Mouse (Mus musculus): ENCODE data around the gene Wdr13.
A peak's percentile ranks its signal among the peaks of the same experiment; 100 is the strongest.
"Not testable (repeated sequence)": the region's sequence is repeated elsewhere in the genome, so short reads cannot be mapped to it uniquely, and the experiment has no call there.

Gene Wdr13

DNA sequence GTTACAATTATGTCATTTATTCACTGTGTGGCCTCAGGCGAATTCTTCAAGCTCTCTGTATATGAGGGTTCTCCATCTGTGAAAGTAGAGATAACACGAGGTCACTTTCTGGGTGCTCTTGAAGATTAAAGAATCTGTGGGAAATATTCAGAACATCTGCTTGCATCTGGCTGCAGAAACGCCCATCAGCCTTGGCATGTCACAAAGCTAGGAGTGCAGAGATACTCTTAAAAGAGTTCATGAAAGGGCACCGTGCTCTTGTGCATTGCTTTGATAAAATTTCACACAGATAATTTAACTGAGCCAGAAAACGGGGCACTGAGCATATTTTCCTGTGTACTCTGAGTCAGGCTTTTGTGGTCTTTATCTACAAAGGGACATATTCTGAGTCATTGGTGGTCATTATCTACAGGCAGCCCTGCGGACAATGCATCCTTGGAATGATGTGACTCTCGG lies 30.5 kb downstream of the Wdr13 start:
- DNase-seq: peak; percentile 30

DNA sequence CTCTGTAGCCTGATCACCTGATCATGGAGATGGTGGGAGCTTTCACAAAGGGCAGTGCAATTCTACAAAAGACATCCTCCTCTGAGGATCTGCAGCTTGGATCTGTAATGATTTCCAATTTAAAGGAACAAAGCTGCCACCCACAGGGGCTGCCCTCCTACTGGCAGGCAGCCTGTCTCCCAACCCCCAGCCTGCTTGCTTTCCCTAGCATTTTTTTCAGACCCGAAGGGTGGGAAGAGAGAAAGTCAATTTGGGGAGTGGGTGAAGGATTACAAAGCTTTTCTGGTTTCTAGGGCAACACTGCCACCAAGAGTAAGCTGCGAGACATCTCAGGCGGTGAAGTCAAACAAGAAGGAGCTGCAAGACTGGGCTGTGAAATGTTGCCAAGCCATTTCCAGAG lies 31.7 kb downstream of the Wdr13 start:
- peak; percentile 33 for DNase-seq

DNA sequence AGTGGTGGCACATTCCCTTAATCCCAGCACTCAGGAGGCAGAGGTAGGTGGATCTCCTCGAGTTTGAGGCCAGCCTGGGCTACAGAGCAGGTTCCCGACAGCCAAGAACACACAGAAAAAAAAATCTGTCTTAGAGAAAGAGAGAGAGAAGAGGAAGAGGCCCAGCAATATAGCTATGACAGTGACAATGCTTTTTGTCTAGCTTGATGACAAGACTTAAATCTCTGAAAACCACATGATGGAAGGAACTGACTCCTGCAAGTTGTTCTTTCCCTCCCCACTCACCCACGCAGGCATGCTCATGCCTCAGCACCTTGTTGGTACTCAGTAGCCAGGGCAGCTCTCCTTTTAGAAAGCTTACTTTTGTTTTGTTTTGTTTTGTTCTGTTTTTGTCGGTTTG lies 33.3 kb downstream of the Wdr13 start:
- DNase-seq: peak; percentile 37

DNA sequence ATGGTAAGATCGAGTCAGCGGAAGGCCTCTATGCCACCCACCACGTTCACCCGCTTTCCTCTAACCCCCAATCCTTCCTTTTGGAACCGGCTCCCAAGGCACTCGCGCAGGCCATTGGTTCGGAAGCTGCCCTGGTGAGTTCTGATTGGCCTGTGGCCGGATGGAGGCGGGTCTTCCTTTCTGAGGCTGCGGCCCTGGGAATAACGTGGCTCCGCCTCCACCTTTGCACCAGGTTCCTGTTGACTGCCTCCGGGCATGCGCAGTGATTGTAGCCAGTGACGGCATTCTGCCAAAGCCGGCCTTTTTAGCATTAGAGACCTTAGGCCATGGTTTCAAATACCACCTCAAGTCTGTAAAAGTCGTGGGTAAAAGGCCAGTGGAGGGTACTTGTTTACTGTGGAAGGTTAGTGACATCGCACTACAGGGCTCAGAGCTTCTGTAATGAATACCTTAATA lies 35.9 kb downstream of the Wdr13 start:
- DNase-seq: peak; percentile 100

DNA sequence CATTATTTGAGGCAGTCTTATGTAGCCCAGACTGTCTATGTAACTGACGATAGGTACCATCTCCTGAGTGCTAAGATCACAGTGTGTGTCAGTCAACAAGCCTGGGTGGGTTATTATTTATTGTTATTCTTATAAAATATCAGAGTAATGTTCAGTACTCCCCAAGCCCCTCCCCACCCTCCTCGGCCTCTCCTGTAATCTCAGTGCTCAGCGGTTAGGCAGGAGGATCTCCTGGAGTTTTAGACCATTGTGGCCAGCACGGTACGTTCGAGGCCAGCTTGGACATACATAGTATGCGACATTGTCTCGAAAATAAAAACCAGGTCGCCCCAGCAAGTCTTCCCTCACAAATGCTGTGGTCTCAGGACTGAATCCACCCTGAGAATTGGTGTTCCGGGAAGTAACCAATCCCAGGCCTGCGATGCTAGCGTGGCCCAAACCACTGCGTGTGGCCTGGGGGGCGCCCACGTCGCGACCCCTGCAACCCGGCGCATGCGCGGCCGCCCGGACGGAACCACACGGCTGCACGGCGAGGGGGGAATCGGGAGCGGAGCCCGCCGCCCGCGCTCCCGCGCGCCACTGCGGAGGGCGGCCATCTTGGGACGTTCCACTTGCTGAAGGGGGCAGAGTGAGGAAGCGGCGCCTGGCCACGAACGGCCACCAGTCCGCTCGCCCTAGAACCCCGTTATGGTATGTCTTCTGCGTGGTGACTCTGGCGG lies 36.5 kb downstream of the Wdr13 start:
- DNase-seq: peak; percentile 99

DNA sequence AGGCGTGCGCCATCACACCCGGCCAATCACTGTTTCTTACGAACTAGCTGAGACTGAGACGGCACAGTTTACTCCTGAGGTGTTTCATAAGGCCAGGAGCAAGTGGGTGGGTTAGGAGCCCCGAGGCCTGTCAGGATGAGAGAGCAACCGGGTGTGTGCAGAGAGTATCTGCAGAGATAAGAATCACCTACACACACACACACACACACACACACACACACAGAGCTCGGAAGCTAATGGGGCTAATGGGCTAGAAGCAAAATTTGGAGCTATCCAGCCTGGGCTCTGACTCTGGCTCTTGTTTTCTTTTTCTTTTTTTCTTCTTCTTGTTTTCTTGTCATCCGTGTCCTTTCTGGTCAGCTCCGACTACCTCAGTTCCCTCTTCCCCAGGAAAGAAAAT lies 37.1 kb downstream of the Wdr13 start:
- peak; percentile 80 for DNase-seq

- DNase-seq: not testable (repeated sequence)
Measured at GRCm38 (mm10) chrX:8090954-8091347, 41.7 kb downstream of the Wdr13 start.

DNA sequence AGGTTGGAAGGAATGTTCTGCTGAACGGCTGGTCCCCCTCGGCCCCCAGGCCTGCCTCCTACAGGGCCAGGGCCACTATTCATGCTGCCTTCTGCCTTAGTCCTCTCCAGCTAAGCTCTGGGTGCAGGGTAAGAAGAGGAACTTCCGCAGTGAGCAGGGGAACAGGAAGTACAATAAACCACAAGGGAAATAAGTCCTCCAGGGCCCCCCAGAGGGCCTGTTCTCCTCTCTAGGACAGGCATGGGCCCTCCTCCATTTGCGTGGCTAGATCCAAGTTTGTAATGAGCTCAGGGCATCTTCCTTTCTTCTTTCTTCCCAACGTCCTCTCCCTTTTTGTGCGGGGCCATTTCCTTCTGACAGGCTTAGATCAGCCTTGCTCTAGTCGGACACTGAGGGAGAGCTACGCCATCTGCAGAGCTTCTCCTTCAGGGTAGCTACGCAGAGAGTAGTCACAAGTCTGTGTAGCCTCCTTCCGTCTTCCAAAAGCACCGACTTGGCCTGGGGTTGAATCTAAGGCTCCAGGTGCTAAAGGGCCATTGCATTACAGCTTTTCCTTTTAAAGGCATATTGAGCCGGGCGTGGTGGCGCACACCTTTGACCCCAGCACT lies 42.2 kb downstream of the Wdr13 start, which contains the start of gene Was:
Gene Was, minus strand, starts transcription at position 153 of the 608 bp plus-strand sequence.
- peak; percentile 96 for DNase-seq

DNA sequence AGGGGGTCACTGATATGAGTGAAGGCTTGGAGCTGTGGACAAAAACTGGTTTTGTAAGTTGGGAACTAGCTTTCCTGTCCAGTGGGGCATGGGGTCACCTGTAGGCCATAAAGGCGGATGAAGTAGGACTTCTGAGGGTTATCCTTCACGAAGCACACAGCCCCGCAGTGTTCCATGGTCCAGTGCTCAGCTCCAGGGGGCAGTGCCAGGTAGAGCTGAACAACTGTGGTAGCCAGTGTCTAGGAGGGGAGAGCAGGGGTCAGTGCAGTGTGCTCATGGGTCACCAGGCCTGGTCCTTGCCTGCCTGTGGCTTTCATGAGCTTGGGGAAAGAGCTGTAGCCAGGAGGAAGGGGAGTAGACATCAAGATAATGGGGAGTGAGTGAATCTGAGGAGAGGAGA lies 42.9 kb downstream of the Wdr13 start:
- no peak for DNase-seq

GRCm38 (mm10) chrX:8085611-8086010 lies 47.1 kb downstream of the Wdr13 start:
- DNase-seq: no peak

DNA sequence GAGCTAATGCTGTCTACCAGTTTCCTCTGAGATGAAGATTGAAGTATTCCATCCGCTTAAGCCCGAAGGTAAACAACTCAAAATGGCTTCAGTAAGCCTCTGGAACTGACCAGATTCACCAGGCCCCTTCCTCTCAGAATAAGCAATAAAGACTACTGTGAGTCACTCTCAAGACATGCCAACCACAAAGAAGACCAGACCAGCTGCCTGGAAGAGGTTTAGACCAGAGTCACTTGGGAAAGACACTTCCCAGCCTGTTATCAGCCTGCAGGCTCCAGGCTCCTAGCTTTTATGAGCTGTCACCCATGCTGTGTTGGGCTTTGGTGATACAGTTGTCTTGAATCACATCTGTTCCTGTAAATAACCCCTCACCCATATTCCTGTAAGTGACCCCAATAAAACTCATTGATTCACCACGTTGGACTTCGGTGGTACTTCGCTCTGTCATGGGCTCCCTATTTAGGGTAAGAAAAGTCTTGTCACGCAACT lies 47.9 kb downstream of the Wdr13 start:
- DNase-seq: no peak

DNA sequence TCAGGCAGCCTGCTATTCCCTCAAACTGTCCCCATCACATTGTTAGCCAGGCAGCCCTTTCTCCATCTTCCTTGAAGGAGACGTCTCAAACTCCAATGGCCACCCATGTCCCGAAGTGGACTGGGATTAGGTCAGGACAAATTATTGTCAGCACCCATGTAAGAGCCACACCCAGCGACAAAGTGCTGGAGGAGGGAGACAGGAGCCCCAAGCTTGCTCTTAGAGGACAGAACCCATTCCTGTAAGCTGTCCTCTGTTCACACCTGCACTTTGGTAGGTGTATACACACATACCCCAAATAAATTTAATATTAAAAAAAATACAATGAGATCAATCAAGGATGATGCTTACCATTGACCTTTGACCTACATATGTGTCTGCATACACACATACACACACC lies 57.6 kb downstream of the Wdr13 start:
- DNase-seq: no peak

- peak; percentile 100 for DNase-seq
Measured at GRCm38 (mm10) chrX:8074430-8075014, 58.2 kb downstream of the Wdr13 start, which contains the start of gene Suv39h1. Gene Suv39h1, minus strand, starts transcription at chrX:8074760.

DNA sequence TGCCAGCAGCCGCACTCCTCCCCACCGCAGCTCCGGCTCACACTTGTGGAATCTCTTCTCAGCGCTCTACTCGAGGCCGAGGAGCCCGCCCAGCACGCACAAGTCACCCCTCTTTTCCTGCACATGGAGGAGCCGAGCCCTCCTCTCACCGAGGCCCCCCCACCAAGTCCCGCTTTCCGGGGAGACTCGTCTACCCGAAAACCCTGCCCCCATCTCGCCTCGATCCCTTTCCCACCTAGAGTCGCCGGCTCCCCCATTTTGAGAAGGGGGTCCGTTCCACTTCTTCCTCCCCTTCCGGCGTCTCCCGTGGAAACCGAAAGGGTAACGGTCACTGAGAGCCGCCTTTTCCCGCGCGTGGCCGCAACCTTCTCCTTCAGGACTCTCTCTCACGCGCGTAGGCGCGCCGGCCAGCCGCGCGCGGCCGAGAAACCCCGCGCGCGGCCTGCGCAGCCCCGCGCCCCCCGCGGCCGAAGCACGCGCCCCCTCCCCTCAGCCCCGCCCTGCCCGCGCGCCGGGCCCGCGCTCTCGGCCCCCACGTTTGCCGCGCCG lies 58.7 kb downstream of the Wdr13 start:
- DNase-seq: no peak

All from heart, adult 11 months (tissue).